Mouse (Mus musculus): Measurements from ENCODE around the gene Dnajc15.

GRCm38 (mm10) chr14:77817561-77817960 is 57.4 kb downstream of the Dnajc15 start:
- TF ChIP-seq POLR2A (IDR thresholded peaks at IDR 0.05; ENCODE audit: insufficient read depth, low read depth, low read length) (no peak), CTCF (IDR thresholded peaks at IDR 0.05; ENCODE audit: insufficient read depth, low read depth, low read length) (no peak)

Data from olfactory bulb, adult 2 months (tissue).